Comparison of ENCODE assay signal across 21 mouse cellular contexts in genomic region chr10:78171057-78171456, GRCm38 (mm10). TPM values are rescaled to one million over a fixed set of nuclear protein-coding genes. Genes with fewer than 3 reads are reported as not detected.
DNase-seq lines count a peak whose midpoint lies in the region; ATAC-seq and TF ChIP-seq lines count a peak whose summit lies in the region.
"Had no signal": no experiment of that assay in that cellular context is flagged by ENCODE, and none has a peak within 500 bp of the region (broad histone marks: within the 10 kb centered on the region; RNA-seq: fewer than 3 reads in every experiment).

No protein-coding gene starts in this region.

- H3K9me3 ChIP-seq in midbrain, embryonic 11.5 days (ENCODE audit: control insufficient read depth, low read length) = no peaks in the 10 kb centered on the region
- no peaks in the 10 kb centered on the region for H3K9me3 ChIP-seq in midbrain, embryonic 10.5 days (replicated peaks)
- no peaks in the 10 kb centered on the region for H3K9me3 ChIP-seq in liver, embryonic 15.5 days (replicated peaks)
- H3K9me3 ChIP-seq: embryonic facial prominence, embryonic 10.5 days; forebrain, embryonic 13.5 days; heart, embryonic 12.5 days; hindbrain, embryonic 12.5 days had no signal

- peak; percentile 60 for DNase-seq in cerebellum, adult 11-12 months
- no peak for DNase-seq in cerebellum, postnatal 14 days
- DNase-seq in kidney, adult 11 months = peak; percentile 42
- DNase-seq in kidney, adult 2 months = no peak
- DNase-seq in midbrain, embryonic 11.5 days (ENCODE audit: low spot score, missing footprints) = peak; percentile 21
- no peak for DNase-seq in midbrain, embryonic 10.5 days (ENCODE audit: low spot score)
- no peak for DNase-seq in heart, postnatal 10 days
- DNase-seq: adrenal gland, postnatal 14 days; cerebellum, adult 8-10 months; forebrain, postnatal 0 days; gastrocnemius, postnatal 14 days; heart, postnatal 36 days had no signal

- H3K27ac ChIP-seq in kidney, adult 2 months (ENCODE audit: insufficient read depth, low read depth, low read length) = no peak overlapping the region
- no peak overlapping the region for H3K27ac ChIP-seq in midbrain, embryonic 11.5 days (ENCODE audit: low read depth, low read length)
- no peak overlapping the region for H3K27ac ChIP-seq in midbrain, embryonic 10.5 days (replicated peaks)
- peak overlapping the region; percentile 24; the same call in 1 of the 2 replicates for H3K27ac ChIP-seq in liver, embryonic 15.5 days (replicated peaks)
- H3K27ac ChIP-seq: embryonic facial prominence, embryonic 10.5 days; forebrain, embryonic 13.5 days had no signal

- no peak overlapping the region for H3K4me3 ChIP-seq in kidney, adult 2 months (ENCODE audit: insufficient read depth, low read depth, low read length)
- H3K4me3 ChIP-seq in midbrain, embryonic 11.5 days (ENCODE audit: low read depth, low read length) = no peak overlapping the region
- H3K4me3 ChIP-seq in midbrain, embryonic 10.5 days = no peak overlapping the region
- no peak overlapping the region for H3K4me3 ChIP-seq in liver, embryonic 15.5 days (replicated peaks)
- H3K4me3 ChIP-seq: forebrain, embryonic 13.5 days; heart, embryonic 12.5 days had no signal

- H3K4me1 ChIP-seq in kidney, adult 2 months (ENCODE audit: control insufficient read depth, insufficient read depth, low read length) = peaks cover 11% of the 10 kb centered on the region; the same call in 1 of the 2 replicates
- H3K4me1 ChIP-seq in midbrain, embryonic 11.5 days (ENCODE audit: control insufficient read depth, insufficient read depth, low read length) = peaks cover 6% of the 10 kb centered on the region
- H3K4me1 ChIP-seq in midbrain, embryonic 10.5 days = peaks cover 22% of the 10 kb centered on the region
- H3K4me1 ChIP-seq in liver, embryonic 15.5 days (replicated peaks) = peaks cover 28% of the 10 kb centered on the region

- intact Hi-C loops in heart, postnatal 10 days (cut with DNase I) = no loop called here

- no peak overlapping the region for H3K4me2 ChIP-seq in midbrain, embryonic 11.5 days
- H3K4me2 ChIP-seq in liver, embryonic 15.5 days = no peak overlapping the region

- no peak for TF ChIP-seq CTCF in kidney, adult 2 months (conservative IDR thresholded peaks at IDR 0.05; ENCODE audit: insufficient read depth, insufficient read length, low read depth, low read length)

- H3K27me3 ChIP-seq in kidney, adult 2 months (replicated peaks; ENCODE audit: control insufficient read depth, insufficient read depth, low read length) = no peaks in the 10 kb centered on the region
- H3K27me3 ChIP-seq in midbrain, embryonic 11.5 days (ENCODE audit: control insufficient read depth, insufficient read depth, low read length) = no peaks in the 10 kb centered on the region
- H3K27me3 ChIP-seq in midbrain, embryonic 10.5 days (ENCODE audit: low read depth, poor library complexity, severe bottlenecking) = no peaks in the 10 kb centered on the region
- H3K27me3 ChIP-seq in liver, embryonic 15.5 days = no peaks in the 10 kb centered on the region
- H3K27me3 ChIP-seq: CH12.LX; forebrain, embryonic 13.5 days; heart, embryonic 12.5 days; hindbrain, embryonic 12.5 days; Patski had no signal

- TF ChIP-seq POLR2A in kidney, adult 2 months (IDR thresholded peaks at IDR 0.05; ENCODE audit: low read depth, low read length) = no peak

- ATAC-seq in midbrain, embryonic 11.5 days (ENCODE audit: low FRiP score) = no peak
- ATAC-seq in liver, embryonic 15.5 days (ENCODE audit: insufficient read depth) = no peak
- ATAC-seq: activated CD4-positive, CD25-positive, alpha-beta regulatory T cell, adult 4 months; forebrain, embryonic 13.5 days; forebrain, postnatal 0 days; hindbrain, embryonic 16.5 days; Patski had no signal

- WGBS in kidney, adult 2 months = 84% methylated on average over 7 of the region's 7 CpGs
- WGBS in midbrain, embryonic 11.5 days = 94% methylated on average over 7 of the region's 7 CpGs
- WGBS in midbrain, embryonic 10.5 days = 94% methylated on average over 7 of the region's 7 CpGs
- WGBS in liver, embryonic 15.5 days (ENCODE audit: insufficient replicate concordance) = 77% methylated on average over 7 of the region's 7 CpGs

- H3K9ac ChIP-seq in midbrain, embryonic 11.5 days (ENCODE audit: low read length) = no peak overlapping the region
- no peak overlapping the region for H3K9ac ChIP-seq in liver, embryonic 15.5 days
- H3K9ac ChIP-seq: forebrain, embryonic 13.5 days; hindbrain, embryonic 12.5 days had no signal

- H3K36me3 ChIP-seq in kidney, adult 2 months (ENCODE audit: control insufficient read depth, insufficient read depth, low read length) = no peaks in the 10 kb centered on the region
- H3K36me3 ChIP-seq in midbrain, embryonic 11.5 days (ENCODE audit: control insufficient read depth, insufficient read depth, low read length) = peaks cover 28% of the 10 kb centered on the region
- H3K36me3 ChIP-seq in midbrain, embryonic 10.5 days = peaks cover 74% of the 10 kb centered on the region
- peaks cover 72% of the 10 kb centered on the region for H3K36me3 ChIP-seq in liver, embryonic 15.5 days (replicated peaks)

RNA-seq across cellular contexts. Expression of gene D10Jhu81e, which starts 1.5 kb away (rescaled TPM):
- polyA plus RNA-seq in kidney, adult 2 months (2012; rRNA removed) = 283 and 352 TPM in 2 replicates
- 18.4 and 20.9 TPM in 2 replicates for polyA plus RNA-seq in midbrain, embryonic 11.5 days (2014; fragmentation: Nextera tagmentation; extraction: Ambion mirVana)
- polyA plus RNA-seq in midbrain, embryonic 10.5 days (2016; fragmentation: Nextera tagmentation; extraction: Ambion mirVana) = 17.7 and 18.2 TPM in 2 replicates
- 18.4 and 19.3 TPM in 2 replicates for polyA plus RNA-seq in liver, embryonic 15.5 days (2015; fragmentation: Nextera tagmentation; extraction: Ambion mirVana)
- total RNA-seq in heart, postnatal 10 days (2021) = 100 to 1,000 TPM; 279 to 284 TPM

RNA-seq across cellular contexts. Expression of gene Pwp2, which starts 13.9 kb away (rescaled TPM):
- polyA plus RNA-seq in kidney, adult 2 months (2012; rRNA removed) = 7.9 and 8.2 TPM in 2 replicates
- 17.2 and 19.0 TPM in 2 replicates for polyA plus RNA-seq in midbrain, embryonic 11.5 days (2014; fragmentation: Nextera tagmentation; extraction: Ambion mirVana)
- 29.8 and 31.1 TPM in 2 replicates for polyA plus RNA-seq in midbrain, embryonic 10.5 days (2016; fragmentation: Nextera tagmentation; extraction: Ambion mirVana)
- polyA plus RNA-seq in liver, embryonic 15.5 days (2015; fragmentation: Nextera tagmentation; extraction: Ambion mirVana) = 10.5 and 11.4 TPM in 2 replicates
- 10 to 100 TPM in 1 of 2 experiments, 1 to 10 TPM in 1; 9.8 to 10.8 TPM for total RNA-seq in heart, postnatal 10 days (2021)

Comparison
In these comparisons a context has a peak if more than half of its experiments do, and no peak if none do; other contexts are left out.
1. DNase-seq: peak in cerebellum, adult 11-12 months (single experiment), kidney, adult 11 months (single experiment) and midbrain, embryonic 11.5 days (single experiment); none in cerebellum, postnatal 14 days (0 of 2), kidney, adult 2 months (single experiment), midbrain, embryonic 10.5 days (single experiment) and heart, postnatal 10 days (0 of 2).
2. RNA of gene D10Jhu81e, which starts 1.5 kb away (polyA plus RNA-seq): 283 to 352 TPM in kidney, adult 2 months; 18.4 to 20.9 TPM in midbrain, embryonic 11.5 days, 18.4 to 19.3 TPM in liver, embryonic 15.5 days and 17.7 to 18.2 TPM in midbrain, embryonic 10.5 days; every median in the first group is over 10 times any median in the second.